Mouse (Mus musculus): ENCODE data around the gene Ankle2. TPM values are rescaled to one million over a fixed set of nuclear protein-coding genes. Genes with fewer than 3 reads are reported as not detected.

Gene Ankle2
- 16.8 and 17.5 TPM in 2 replicates for polyA plus RNA-seq (2012; rRNA removed)

DNA sequence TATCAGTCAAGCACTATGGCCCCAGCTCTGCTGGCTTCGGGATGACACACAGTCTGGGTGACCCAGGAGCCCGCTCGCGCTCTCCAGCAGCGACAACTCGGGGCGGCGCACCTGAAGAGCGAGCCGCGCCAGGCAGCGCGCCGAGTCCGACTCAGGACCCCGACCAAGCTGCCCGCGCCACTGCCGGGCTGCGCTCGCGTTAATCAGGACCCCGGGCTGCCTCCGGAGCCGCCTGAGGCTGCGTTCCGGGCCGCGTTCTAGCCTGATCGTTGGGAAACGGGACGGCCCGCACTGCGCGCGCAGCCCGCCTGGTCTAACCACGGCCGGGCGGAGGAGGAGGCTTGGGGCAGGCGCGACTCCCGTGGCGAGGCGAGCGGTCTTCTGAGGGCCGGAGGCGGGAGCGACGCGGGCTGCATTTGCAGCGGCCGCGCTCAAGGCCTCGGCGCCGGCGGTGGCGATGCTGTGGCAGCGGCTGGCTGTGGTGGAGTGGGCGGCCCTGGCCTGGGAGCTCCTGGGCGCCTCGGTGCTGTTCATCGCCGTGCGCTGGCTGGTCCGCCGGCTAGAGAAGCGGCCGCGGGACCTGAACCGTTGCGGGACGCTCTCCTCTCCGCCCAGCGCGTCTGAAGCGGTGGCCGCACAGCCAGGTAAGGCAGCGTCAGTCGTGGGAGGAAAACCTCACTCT, at the start of gene Ankle2:
TSS of gene Ankle2 (plus strand) at position 225 of the 682 bp plus-strand sequence.
- Histone ChIP-seq H3K4me1 (ENCODE audit: control insufficient read depth, insufficient read depth, low read length) (peaks cover 3% of the 10 kb centered on the region; the same call in 1 of the 2 replicates), H3K27ac (ENCODE audit: insufficient read depth, low read length) (peak within 1 kb of the TSS; percentile 84), H3K4me3 (ENCODE audit: insufficient read depth, low read length) (peak within 1 kb of the TSS; percentile 57)
- TF ChIP-seq POLR2A (IDR thresholded peaks at IDR 0.05; ENCODE audit: extremely low read depth, insufficient read depth, low read length) = peak; percentile 72
- no peak for TF ChIP-seq CTCF (IDR thresholded peaks at IDR 0.05; ENCODE audit: extremely low read depth, insufficient read depth, low read length)

DNA sequence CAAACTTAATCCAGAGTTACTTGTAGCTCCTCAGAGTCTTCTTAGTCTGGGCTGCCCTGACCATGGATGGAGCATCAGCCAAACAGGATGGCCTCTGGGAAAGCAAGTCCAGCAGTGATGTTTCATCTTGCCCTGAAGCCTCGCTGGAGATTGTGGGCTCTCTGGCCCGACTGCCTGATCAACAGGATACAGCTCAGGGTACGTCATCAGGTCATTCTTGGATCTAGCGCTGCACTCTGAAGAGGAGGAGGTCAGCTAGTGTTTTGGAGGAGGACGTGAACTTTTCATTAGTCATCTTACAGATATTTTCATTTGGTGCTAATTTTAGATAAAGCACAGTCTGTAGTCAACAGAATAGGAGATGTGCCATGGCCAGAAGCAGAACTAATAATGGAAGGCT, 49.1 kb upstream of the Ankle2 start:
- peaks cover 2% of the 10 kb centered on the region; the same call in 1 of the 2 replicates for H3K4me1 ChIP-seq (ENCODE audit: control insufficient read depth, insufficient read depth, low read length)
- no peak overlapping the region for H3K4me3 ChIP-seq (ENCODE audit: insufficient read depth, low read length)
- H3K27ac ChIP-seq (ENCODE audit: insufficient read depth, low read length) = no peak overlapping the region
- TF ChIP-seq POLR2A (IDR thresholded peaks at IDR 0.05; ENCODE audit: extremely low read depth, insufficient read depth, low read length) (no peak), CTCF (IDR thresholded peaks at IDR 0.05; ENCODE audit: extremely low read depth, insufficient read depth, low read length) (no peak)

DNA sequence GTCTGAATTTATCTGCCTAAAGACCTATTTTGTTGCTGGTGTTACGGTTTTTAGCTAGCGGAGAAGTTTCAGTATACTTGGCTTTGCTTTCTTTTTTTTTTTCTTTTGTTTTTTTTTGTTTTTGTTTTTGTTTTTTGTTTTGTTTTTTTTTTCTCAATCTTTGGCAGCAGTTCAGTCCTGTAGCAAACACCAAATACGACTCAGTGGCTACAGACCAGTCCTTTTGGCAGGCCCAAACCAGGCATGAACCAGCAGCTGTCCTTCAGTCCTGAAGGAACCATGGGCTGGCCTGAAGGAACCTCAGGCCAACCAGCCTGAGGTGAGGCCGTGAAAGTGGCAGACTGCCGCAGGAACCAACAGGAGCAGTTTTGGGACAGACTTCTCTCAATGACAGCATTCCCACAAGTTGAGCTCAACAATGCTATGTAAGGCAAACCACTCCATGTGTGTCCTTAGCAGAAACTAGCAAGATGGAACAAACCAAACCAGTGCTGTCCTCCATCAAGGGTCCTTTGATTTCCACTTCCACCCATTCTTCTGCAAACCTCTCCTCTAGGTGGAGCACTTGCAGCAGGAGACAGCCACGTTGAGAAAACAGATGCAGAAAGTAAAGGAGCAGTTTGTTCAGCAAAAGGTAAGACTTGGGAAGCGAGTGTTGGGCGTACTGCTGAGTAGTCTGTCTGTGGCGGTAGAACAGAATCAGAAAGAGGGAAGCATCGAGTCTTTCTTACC, 27.5 kb upstream of the Ankle2 start:
- Histone ChIP-seq H3K4me1 (ENCODE audit: control insufficient read depth, insufficient read depth, low read length) (no peaks in the 10 kb centered on the region), H3K4me3 (ENCODE audit: insufficient read depth, low read length) (no peak overlapping the region), H3K27ac (ENCODE audit: insufficient read depth, low read length) (no peak overlapping the region)
- TF ChIP-seq CTCF (IDR thresholded peaks at IDR 0.05; ENCODE audit: extremely low read depth, insufficient read depth, low read length) = peak; percentile 21; the same call in 1 of the 2 replicates
- TF ChIP-seq POLR2A (IDR thresholded peaks at IDR 0.05; ENCODE audit: extremely low read depth, insufficient read depth, low read length) = no peak

DNA sequence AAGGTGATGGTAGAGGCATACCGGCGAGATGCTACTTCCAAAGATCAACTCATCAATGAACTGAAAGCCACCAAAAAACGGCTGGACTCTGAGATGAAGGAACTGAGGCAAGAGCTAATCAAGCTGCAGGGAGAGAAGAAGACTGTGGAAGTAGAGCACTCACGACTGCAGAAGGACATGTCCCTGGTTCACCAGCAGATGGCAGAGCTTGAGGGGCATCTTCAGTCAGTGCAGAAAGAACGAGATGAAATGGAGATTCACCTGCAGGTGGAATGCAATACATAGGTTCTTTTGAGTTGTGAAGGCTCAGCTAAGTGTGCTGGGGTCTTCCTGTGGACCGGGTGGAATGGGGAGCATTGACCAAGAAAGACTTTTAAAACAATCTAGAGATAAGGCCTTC, 26.0 kb upstream of the Ankle2 start:
- TF ChIP-seq POLR2A (IDR thresholded peaks at IDR 0.05; ENCODE audit: extremely low read depth, insufficient read depth, low read length) = no peak
- TF ChIP-seq CTCF (IDR thresholded peaks at IDR 0.05; ENCODE audit: extremely low read depth, insufficient read depth, low read length) = peak; percentile 40; the same call in 1 of the 2 replicates
- Histone ChIP-seq H3K27ac (ENCODE audit: insufficient read depth, low read length) (no peak overlapping the region), H3K4me1 (ENCODE audit: control insufficient read depth, insufficient read depth, low read length) (no peaks in the 10 kb centered on the region), H3K4me3 (ENCODE audit: insufficient read depth, low read length) (no peak overlapping the region)

DNA sequence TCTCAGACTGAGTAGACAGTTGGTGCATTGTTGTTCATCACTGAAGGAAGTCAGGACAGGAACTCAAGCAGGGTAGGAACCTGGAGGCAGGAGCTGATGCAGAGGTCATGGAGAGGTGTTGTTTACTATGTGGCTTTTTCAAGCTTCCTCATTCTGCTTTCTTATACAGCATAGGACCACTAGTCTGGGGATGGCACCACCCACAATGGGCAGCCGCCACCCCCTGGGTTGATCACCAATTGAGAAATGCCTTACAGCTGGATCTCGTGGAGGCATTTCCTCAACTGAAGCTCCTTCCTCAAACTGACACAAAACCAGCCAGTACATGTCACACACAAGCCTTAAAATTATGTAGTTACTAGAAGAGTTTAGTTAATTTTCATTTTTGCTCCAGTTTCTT, 19.5 kb upstream of the Ankle2 start:
- TF ChIP-seq POLR2A (IDR thresholded peaks at IDR 0.05; ENCODE audit: extremely low read depth, insufficient read depth, low read length) (no peak), CTCF (IDR thresholded peaks at IDR 0.05; ENCODE audit: extremely low read depth, insufficient read depth, low read length) (no peak)
- Histone ChIP-seq H3K4me3 (ENCODE audit: insufficient read depth, low read length) (no peak overlapping the region), H3K27ac (ENCODE audit: insufficient read depth, low read length) (no peak overlapping the region), H3K4me1 (ENCODE audit: control insufficient read depth, insufficient read depth, low read length) (no peaks in the 10 kb centered on the region)

DNA sequence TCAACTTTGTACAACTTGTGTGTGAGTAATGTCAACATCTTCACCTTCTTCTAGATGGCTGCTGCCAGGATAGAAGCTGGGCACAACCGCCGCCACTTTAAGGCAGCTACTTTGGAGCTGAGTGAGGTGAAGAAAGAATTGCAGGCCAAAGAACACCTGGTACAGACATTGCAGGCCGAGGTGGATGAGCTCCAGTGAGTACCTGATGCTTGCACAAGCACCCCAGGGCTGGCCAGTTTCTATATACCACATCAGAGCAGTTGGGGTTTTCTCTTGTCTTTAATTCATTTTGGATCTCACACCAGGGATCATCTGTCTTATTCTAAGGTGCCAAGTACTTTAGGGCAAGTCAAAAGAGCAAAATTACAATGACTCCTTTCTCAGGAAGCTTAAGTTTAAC, 14.0 kb upstream of the Ankle2 start:
- H3K4me3 ChIP-seq (ENCODE audit: insufficient read depth, low read length) = no peak overlapping the region
- TF ChIP-seq CTCF (IDR thresholded peaks at IDR 0.05; ENCODE audit: extremely low read depth, insufficient read depth, low read length) (no peak), POLR2A (IDR thresholded peaks at IDR 0.05; ENCODE audit: extremely low read depth, insufficient read depth, low read length) (no peak)
- H3K4me1 ChIP-seq (ENCODE audit: control insufficient read depth, insufficient read depth, low read length) = no peaks in the 10 kb centered on the region
- no peak overlapping the region for H3K27ac ChIP-seq (ENCODE audit: insufficient read depth, low read length)

DNA sequence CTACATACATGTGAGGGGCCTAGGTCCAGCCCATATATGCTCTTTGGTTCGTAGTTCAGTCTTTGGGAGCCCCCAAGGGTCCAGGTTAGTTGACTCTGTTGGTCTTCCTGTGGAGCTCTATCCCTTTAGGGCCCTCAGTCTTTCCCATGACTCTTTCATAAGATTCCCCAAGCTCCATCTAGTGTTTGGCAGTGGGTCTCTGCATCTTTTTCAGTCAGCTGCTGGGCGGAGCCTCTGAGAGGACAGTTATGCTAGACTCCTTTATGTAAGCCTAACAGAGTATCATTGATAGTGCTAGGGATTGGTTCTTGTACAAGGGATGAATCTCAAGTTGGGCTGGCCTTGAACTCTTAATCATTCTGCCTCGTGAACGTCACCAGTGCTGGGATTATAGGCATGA, 10.5 kb upstream of the Ankle2 start:
- Histone ChIP-seq H3K27ac (ENCODE audit: insufficient read depth, low read length) (no peak overlapping the region), H3K4me1 (ENCODE audit: control insufficient read depth, insufficient read depth, low read length) (no peaks in the 10 kb centered on the region), H3K4me3 (ENCODE audit: insufficient read depth, low read length) (no peak overlapping the region)
- no peak for TF ChIP-seq POLR2A (IDR thresholded peaks at IDR 0.05; ENCODE audit: extremely low read depth, insufficient read depth, low read length)
- no peak for TF ChIP-seq CTCF (IDR thresholded peaks at IDR 0.05; ENCODE audit: extremely low read depth, insufficient read depth, low read length)

DNA sequence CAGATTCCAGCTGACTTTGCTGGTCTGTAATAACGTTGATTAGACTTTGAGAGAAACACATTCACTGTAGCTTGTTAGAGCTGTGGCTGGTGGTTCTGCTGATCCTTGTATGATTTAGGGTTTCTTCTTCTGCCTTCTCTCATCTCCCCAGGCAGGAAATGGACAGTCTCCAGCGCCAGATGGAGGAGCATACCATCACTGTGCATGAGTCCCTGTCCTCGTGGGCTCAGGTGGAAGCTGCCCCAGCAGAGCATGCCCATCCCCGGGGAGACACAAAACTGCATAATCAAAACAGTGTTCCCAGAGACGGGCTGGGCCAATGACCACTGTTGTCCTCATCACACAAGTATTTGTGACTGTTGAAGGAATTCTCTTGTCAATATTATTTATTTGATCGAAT, 8.0 kb upstream of the Ankle2 start:
- H3K4me1 ChIP-seq (ENCODE audit: control insufficient read depth, insufficient read depth, low read length) = no peaks in the 10 kb centered on the region
- H3K27ac ChIP-seq (ENCODE audit: insufficient read depth, low read length) = no peak overlapping the region
- TF ChIP-seq CTCF (IDR thresholded peaks at IDR 0.05; ENCODE audit: extremely low read depth, insufficient read depth, low read length) (no peak), POLR2A (IDR thresholded peaks at IDR 0.05; ENCODE audit: extremely low read depth, insufficient read depth, low read length) (no peak)
- H3K4me3 ChIP-seq (ENCODE audit: insufficient read depth, low read length) = no peak overlapping the region

DNA sequence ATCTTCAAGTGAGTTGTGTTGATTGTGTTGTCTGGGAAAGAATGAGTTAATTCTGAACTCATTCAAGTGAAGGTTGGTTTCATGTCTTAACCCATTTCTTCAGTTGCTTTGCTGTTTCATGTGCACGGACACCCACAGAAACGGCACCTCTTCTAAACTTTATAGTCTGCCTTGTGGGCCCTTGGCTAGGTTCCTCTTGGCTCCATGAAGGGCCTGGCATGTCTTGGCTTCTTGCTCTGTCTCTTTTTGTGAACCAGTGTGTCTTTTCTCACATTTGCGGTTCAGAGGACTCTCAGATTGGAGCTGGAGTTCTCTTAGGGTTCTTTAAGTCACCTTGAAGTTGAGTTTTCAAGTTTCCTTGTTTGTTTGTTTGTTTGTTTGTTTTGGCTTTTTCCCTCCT, 5.7 kb upstream of the Ankle2 start:
- H3K27ac ChIP-seq (ENCODE audit: insufficient read depth, low read length) = no peak overlapping the region
- H3K4me3 ChIP-seq (ENCODE audit: insufficient read depth, low read length) = no peak overlapping the region
- TF ChIP-seq CTCF (IDR thresholded peaks at IDR 0.05; ENCODE audit: extremely low read depth, insufficient read depth, low read length) (no peak), POLR2A (IDR thresholded peaks at IDR 0.05; ENCODE audit: extremely low read depth, insufficient read depth, low read length) (no peak)
- H3K4me1 ChIP-seq (ENCODE audit: control insufficient read depth, insufficient read depth, low read length) = no peaks in the 10 kb centered on the region
